Mouse (Mus musculus) E14TG2a.4 (cell line): Measurements from ENCODE around the gene Ap2a2.

Experiments used
- CTCF ChIP-seq: conservative IDR thresholded peaks from 2 replicates; pipeline ENCODE4 v1.5.1; 2014; ENCODE audit warnings: low read length
- POU5F1 ChIP-seq: IDR thresholded peaks from 2 replicates; pipeline ENCODE4 v1.6.1; 2014; ENCODE audit warnings: low read length, borderline replicate concordance

DNA sequence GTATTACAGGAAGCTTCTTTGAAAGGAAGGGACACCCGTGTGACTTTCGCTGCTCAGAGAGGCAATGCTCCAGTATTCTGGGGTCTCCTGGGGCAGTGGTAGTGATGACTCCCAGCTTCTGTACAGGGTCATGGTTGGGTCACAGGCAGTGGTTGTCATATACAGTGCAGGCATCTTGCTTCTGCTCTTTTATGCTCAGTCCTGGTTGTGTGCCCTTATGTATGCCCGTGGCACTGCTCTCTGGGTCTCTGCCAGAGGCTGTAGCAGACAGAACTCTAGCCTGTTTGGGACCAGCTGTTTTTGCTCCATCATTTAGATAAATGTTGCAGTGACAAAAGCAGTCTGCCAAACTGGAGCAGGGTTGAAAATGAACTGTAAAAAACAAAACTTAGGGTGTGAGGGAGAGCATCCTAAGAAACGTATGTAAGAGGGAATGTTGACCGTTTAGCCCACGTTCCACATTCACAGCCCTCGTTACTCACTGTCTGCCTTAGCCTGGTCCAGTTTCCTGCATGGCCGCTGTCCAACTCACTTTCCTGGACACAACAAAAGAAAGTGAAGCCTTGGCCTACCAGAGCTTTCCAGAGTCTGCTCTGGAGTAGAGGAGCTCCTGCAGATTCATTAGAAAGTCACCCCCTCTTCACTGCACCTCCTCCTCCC, 49.9 kb downstream of the Ap2a2 start:
- no peak for TF ChIP-seq CTCF
- TF ChIP-seq POU5F1: no peak
